Mouse (Mus musculus): ENCODE measurements around the gene Bnip2. TPM values are rescaled to one million over a fixed set of nuclear protein-coding genes. Genes with fewer than 3 reads are reported as not detected.
A peak's percentile ranks its signal among the peaks of the same experiment; 100 is the strongest.

The Bnip2 gene
- 95.3 and 95.6 TPM in 2 replicates for polyA plus RNA-seq (2014; fragmentation: Nextera tagmentation; extraction: Ambion mirVana)

GRCm38 (mm10) chr9:69989303-69990121 is at the start of gene Bnip2:
TSS of gene Bnip2 (plus strand) at chr9:69989466.
- DNase-seq (ENCODE audit: low spot score), result peak; percentile 89
- no peaks in the 10 kb centered on the region for H3K27me3 ChIP-seq (replicated peaks; ENCODE audit: control insufficient read depth, insufficient read depth, low read length)
- peak within 1 kb of the TSS; percentile 91 for H3K4me3 ChIP-seq (ENCODE audit: low read depth, low read length)
- peak; percentile 92 for ATAC-seq (replicated peaks; ENCODE audit: low FRiP score)
- peak within 1 kb of the TSS; percentile 71 for H3K4me2 ChIP-seq
- 0 out of 2 replicates have a peak, but pooled peaks cover under 1% of the 10 kb centered on the region for H3K36me3 ChIP-seq (ENCODE audit: control insufficient read depth, insufficient read depth, low read length)
- no peaks in the 10 kb centered on the region for H3K9me3 ChIP-seq (ENCODE audit: control insufficient read depth, low read length)
- WGBS, result under 1% methylated on average over 73 of the region's 76 CpGs
- H3K9ac ChIP-seq (ENCODE audit: low read depth, low read length), result peak within 1 kb of the TSS; percentile 90
- peak within 1 kb of the TSS; percentile 90 for H3K27ac ChIP-seq (ENCODE audit: low read depth, low read length)
- H3K4me1 ChIP-seq (replicated peaks; ENCODE audit: control insufficient read depth, insufficient read depth, low read length), result peaks cover 28% of the 10 kb centered on the region

GRCm38 (mm10) chr9:69940839-69941490 is 48.3 kb upstream of the Bnip2 start:
- Histone ChIP-seq H3K4me2 (no peak overlapping the region), H3K4me3 (ENCODE audit: low read depth, low read length) (no peak overlapping the region), H3K36me3 (ENCODE audit: control insufficient read depth, insufficient read depth, low read length) (no peaks in the 10 kb centered on the region), H3K27ac (ENCODE audit: low read depth, low read length) (no peak overlapping the region), H3K9ac (ENCODE audit: low read depth, low read length) (no peak overlapping the region), H3K4me1 (replicated peaks; ENCODE audit: control insufficient read depth, insufficient read depth, low read length) (no peaks in the 10 kb centered on the region), H3K9me3 (ENCODE audit: control insufficient read depth, low read length) (no peaks in the 10 kb centered on the region), H3K27me3 (replicated peaks; ENCODE audit: control insufficient read depth, insufficient read depth, low read length) (no peaks in the 10 kb centered on the region)
- no peak for ATAC-seq (replicated peaks; ENCODE audit: low FRiP score)
- 79% methylated on average over 7 of the region's 7 CpGs for WGBS
- no peak for DNase-seq (ENCODE audit: low spot score)

DNA sequence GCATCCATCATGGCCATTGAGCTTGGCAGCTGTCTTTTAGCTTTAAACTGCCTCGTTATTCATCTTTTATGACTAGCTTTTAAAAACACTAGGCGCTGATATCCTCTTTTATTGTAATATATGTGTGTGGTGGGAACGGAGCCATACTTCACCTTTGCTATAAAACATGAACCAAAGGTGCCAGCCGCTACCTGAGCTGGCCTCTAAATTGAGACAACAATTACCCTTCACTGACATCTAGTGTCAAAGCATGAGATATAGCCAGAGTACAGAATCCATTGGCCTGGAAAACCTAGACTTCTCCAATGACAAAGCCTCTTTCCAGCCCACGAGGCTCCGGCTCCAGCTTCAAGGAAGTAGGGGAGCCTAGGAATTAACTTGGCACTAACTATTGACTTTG is 47.7 kb upstream of the Bnip2 start:
- Histone ChIP-seq H3K9me3 (ENCODE audit: control insufficient read depth, low read length) (no peaks in the 10 kb centered on the region), H3K36me3 (ENCODE audit: control insufficient read depth, insufficient read depth, low read length) (no peaks in the 10 kb centered on the region), H3K4me1 (replicated peaks; ENCODE audit: control insufficient read depth, insufficient read depth, low read length) (no peaks in the 10 kb centered on the region), H3K4me2 (no peak overlapping the region), H3K4me3 (ENCODE audit: low read depth, low read length) (no peak overlapping the region), H3K27ac (ENCODE audit: low read depth, low read length) (no peak overlapping the region), H3K27me3 (replicated peaks; ENCODE audit: control insufficient read depth, insufficient read depth, low read length) (no peaks in the 10 kb centered on the region), H3K9ac (ENCODE audit: low read depth, low read length) (no peak overlapping the region)
- DNase-seq (ENCODE audit: low spot score) (no peak), ATAC-seq (replicated peaks; ENCODE audit: low FRiP score) (no peak)
- 72% methylated on average over 6 of the region's 6 CpGs for WGBS

GRCm38 (mm10) chr9:69948964-69949363 is 40.3 kb upstream of the Bnip2 start:
- no peaks in the 10 kb centered on the region for H3K9me3 ChIP-seq (ENCODE audit: control insufficient read depth, low read length)
- WGBS, result 6% methylated on average over 2 of the region's 2 CpGs
- no peak for ATAC-seq (replicated peaks; ENCODE audit: low FRiP score)
- peak; percentile 40 for DNase-seq (ENCODE audit: low spot score)
- H3K4me1 ChIP-seq (replicated peaks; ENCODE audit: control insufficient read depth, insufficient read depth, low read length), result no peaks in the 10 kb centered on the region
- H3K27me3 ChIP-seq (replicated peaks; ENCODE audit: control insufficient read depth, insufficient read depth, low read length), result no peaks in the 10 kb centered on the region
- H3K4me3 ChIP-seq (ENCODE audit: low read depth, low read length), result no peak overlapping the region
- H3K4me2 ChIP-seq, result no peak overlapping the region
- H3K36me3 ChIP-seq (ENCODE audit: control insufficient read depth, insufficient read depth, low read length), result no peaks in the 10 kb centered on the region
- H3K9ac ChIP-seq (ENCODE audit: low read depth, low read length), result no peak overlapping the region
- H3K27ac ChIP-seq (ENCODE audit: low read depth, low read length), result no peak overlapping the region

DNA sequence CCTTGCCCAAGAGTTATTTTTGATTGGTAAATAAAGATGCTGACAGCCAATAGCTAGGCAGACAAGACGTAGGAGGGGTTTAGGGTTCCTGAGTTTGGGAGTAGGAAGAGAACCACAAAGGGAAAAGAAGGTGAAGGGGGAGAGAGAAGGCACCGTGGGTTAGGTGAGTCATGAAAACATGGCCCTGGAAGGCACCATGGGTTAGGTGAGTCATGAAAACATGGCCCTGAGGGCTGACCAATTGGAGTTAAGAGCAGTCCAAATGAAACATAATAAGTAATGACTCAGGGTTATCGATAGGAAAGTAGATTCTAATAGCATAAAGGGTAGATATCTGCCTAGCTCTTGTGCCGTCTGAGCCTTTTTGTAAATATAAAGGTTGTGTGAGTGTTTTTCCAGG is 39.6 kb upstream of the Bnip2 start:
- Histone ChIP-seq H3K27me3 (replicated peaks; ENCODE audit: control insufficient read depth, insufficient read depth, low read length) (no peaks in the 10 kb centered on the region), H3K9me3 (ENCODE audit: control insufficient read depth, low read length) (no peaks in the 10 kb centered on the region), H3K36me3 (ENCODE audit: control insufficient read depth, insufficient read depth, low read length) (no peaks in the 10 kb centered on the region), H3K4me2 (no peak overlapping the region), H3K4me3 (ENCODE audit: low read depth, low read length) (no peak overlapping the region), H3K27ac (ENCODE audit: low read depth, low read length) (no peak overlapping the region), H3K9ac (ENCODE audit: low read depth, low read length) (no peak overlapping the region), H3K4me1 (replicated peaks; ENCODE audit: control insufficient read depth, insufficient read depth, low read length) (no peaks in the 10 kb centered on the region)
- WGBS, result 74% methylated on average over 4 of the region's 4 CpGs
- ATAC-seq (replicated peaks; ENCODE audit: low FRiP score) (no peak), DNase-seq (ENCODE audit: low spot score) (no peak)

DNA sequence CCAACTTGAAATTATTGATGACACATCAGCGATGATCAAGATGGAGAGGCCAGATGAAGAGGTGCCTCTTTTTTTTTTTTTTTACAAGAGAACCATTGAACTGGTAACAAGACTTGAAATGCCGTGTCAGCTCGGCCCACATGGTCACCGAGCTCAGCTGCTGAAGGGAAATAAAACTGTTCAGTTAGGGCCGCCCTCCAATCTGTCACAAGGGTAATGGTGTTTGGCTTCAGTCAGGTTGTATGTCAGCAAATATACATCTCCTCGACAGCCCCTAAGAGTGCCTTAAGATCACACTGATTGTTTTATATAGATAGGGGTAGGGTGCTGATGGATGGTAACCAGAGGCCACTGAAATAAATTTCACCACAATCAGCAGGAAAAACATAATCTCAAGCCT is 28.3 kb upstream of the Bnip2 start:
- DNase-seq (ENCODE audit: low spot score) (peak; percentile 2), ATAC-seq (replicated peaks; ENCODE audit: low FRiP score) (no peak)
- Histone ChIP-seq H3K9ac (ENCODE audit: low read depth, low read length) (no peak overlapping the region), H3K36me3 (ENCODE audit: control insufficient read depth, insufficient read depth, low read length) (no peaks in the 10 kb centered on the region), H3K4me1 (replicated peaks; ENCODE audit: control insufficient read depth, insufficient read depth, low read length) (no peaks in the 10 kb centered on the region), H3K4me3 (ENCODE audit: low read depth, low read length) (no peak overlapping the region), H3K9me3 (ENCODE audit: control insufficient read depth, low read length) (no peaks in the 10 kb centered on the region; the same call in 1 of the 2 replicates), H3K4me2 (no peak overlapping the region), H3K27ac (ENCODE audit: low read depth, low read length) (no peak overlapping the region), H3K27me3 (replicated peaks; ENCODE audit: control insufficient read depth, insufficient read depth, low read length) (no peaks in the 10 kb centered on the region)
- WGBS, result 80% methylated on average over 6 of the region's 6 CpGs

- Histone ChIP-seq H3K36me3 (ENCODE audit: control insufficient read depth, insufficient read depth, low read length) (no peaks in the 10 kb centered on the region), H3K4me1 (replicated peaks; ENCODE audit: control insufficient read depth, insufficient read depth, low read length) (no peaks in the 10 kb centered on the region), H3K27ac (ENCODE audit: low read depth, low read length) (no peak overlapping the region), H3K27me3 (replicated peaks; ENCODE audit: control insufficient read depth, insufficient read depth, low read length) (no peaks in the 10 kb centered on the region), H3K4me3 (ENCODE audit: low read depth, low read length) (no peak overlapping the region), H3K9ac (ENCODE audit: low read depth, low read length) (no peak overlapping the region), H3K4me2 (no peak overlapping the region), H3K9me3 (ENCODE audit: control insufficient read depth, low read length) (no peaks in the 10 kb centered on the region; the same call in 1 of the 2 replicates)
- 78% methylated on average over 3 of the region's 3 CpGs for WGBS
- DNase-seq (ENCODE audit: low spot score) (no peak), ATAC-seq (replicated peaks; ENCODE audit: low FRiP score) (no peak)
Measured at GRCm38 (mm10) chr9:69964370-69964769, 24.9 kb upstream of the Bnip2 start.

DNA sequence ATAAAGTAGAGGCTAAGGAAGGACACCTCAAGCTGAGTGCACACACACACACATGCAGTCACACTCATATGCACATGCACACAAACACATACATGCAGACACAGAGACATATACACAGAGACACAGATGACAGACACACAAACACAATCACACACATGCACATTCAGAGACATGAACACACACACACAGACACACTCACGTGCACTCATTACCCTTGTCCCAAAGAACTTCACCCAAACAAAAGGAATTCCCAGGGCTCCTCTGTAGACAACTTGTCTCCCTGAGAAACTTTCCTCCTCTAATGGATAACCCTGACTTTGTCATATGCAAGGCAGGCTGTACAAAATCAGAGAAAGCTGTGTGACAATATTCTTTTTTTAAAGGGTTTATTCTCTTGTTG is 3.7 kb upstream of the Bnip2 start:
- ATAC-seq (replicated peaks; ENCODE audit: low FRiP score), result no peak
- DNase-seq (ENCODE audit: low spot score), result no peak
- H3K4me3 ChIP-seq (ENCODE audit: low read depth, low read length), result no peak overlapping the region
- peaks cover 1% of the 10 kb centered on the region for H3K4me1 ChIP-seq (replicated peaks; ENCODE audit: control insufficient read depth, insufficient read depth, low read length)
- no peaks in the 10 kb centered on the region for H3K9me3 ChIP-seq (ENCODE audit: control insufficient read depth, low read length)
- whole genome bisulfite sequencing, result 74% methylated on average over 1 of the region's 1 CpGs
- H3K36me3 ChIP-seq (ENCODE audit: control insufficient read depth, insufficient read depth, low read length), result no peaks in the 10 kb centered on the region
- no peak overlapping the region for H3K4me2 ChIP-seq
- H3K9ac ChIP-seq (ENCODE audit: low read depth, low read length), result no peak overlapping the region
- H3K27me3 ChIP-seq (replicated peaks; ENCODE audit: control insufficient read depth, insufficient read depth, low read length), result no peaks in the 10 kb centered on the region
- H3K27ac ChIP-seq (ENCODE audit: low read depth, low read length), result no peak overlapping the region

All from liver, embryonic 11.5 days (tissue).